Mouse (Mus musculus) ovary, adult 18-20 months (tissue): ENCODE data around the gene Naaladl2.

ENCODE experiments used
- DNase-seq: peaks from one replicate; pipeline ENCODE4 v3.0.0; 2022; ENCODE audit warnings: low spot score, mixed read lengths

Gene Naaladl2

DNA sequence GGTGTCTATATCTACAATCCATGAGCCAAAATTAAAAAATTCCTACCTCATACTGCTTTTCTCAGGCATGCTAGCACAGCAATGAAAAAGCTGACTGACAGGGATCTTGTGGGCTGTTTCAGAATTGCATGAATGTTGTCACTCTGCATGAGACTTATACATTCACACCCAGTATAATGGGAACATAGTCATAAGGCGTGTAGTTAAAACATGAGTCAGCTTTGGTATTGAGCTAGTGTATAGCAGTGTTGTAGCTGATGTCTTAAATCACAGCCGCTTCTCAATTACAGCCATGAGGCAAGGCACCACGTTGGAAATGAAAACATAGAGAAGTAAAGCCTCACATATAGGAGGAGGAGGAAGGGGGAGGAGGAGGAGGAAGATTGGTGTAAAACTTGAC, 473.6 kb downstream of the Naaladl2 start:
- DNase-seq, result no peak

- DNase-seq, result no peak
These were observed 475.8 kb downstream of the Naaladl2 start for GRCm38 (mm10) chr3:24668052-24668916.

DNA sequence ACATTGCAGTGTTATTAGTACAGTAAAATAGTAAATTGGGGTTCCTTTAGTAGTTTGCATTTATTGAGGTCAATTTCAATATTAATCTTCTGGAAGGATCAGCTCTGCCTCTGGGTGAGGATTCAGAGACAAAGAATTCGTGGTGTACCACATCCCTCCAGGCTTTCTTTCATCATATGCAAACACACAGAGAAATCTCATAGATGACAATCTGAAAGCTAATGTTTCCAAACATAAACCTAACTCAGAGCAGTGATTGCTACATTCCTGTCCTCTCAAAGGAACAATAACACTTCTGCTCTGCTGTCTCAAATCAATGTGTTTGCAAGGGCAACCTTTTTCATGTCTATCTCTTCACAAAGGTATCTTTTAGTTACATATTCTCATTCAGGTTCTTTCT, 478.7 kb downstream of the Naaladl2 start:
- no peak for DNase-seq

- DNase-seq, result no peak
These were observed 480.3 kb downstream of the Naaladl2 start for GRCm38 (mm10) chr3:24663749-24664148.

DNA sequence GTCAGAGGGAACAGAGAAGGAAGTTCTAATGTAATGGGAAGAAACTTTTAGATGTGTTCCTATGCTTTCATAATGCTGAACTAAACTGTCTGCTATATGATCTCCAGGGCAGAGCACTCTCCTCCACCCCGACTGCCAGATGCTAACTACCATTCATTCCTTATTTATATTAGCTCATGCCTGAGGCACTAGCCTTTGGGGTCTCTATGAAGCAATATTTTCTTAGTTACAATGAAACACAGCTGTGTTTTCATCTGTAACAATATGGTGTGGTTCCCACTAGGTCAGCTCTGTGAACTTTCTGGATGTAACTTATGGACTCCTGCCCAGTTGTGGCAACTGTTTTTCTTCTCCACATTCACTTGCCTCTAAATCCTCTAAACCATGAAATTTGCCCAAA, 514.0 kb downstream of the Naaladl2 start:
- DNase-seq, result no peak

DNA sequence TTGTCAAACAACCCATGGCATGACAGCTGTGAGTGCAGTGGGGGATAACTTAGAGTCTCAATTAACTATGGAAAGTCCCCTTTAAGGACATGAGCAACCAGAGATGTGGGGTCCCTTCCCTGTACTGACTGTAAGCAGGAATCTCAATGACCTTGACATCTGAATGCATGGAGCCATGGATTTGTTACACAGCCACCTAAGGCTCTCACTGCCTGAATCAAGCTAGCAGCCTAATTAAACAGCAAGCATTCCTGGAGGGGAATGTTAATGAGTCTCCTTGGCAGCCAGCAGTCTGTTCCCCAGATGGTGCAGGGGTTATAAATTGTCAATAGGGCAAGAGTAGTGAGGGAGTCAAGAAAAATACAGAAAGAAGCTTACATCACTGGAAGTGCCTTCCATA, 538.6 kb downstream of the Naaladl2 start:
- DNase-seq, result no peak

- DNase-seq, result no peak
These were observed 539.2 kb downstream of the Naaladl2 start for GRCm38 (mm10) chr3:24604791-24605320.

- DNase-seq, result no peak
These were observed 548.6 kb downstream of the Naaladl2 start for GRCm38 (mm10) chr3:24595447-24595846.

DNA sequence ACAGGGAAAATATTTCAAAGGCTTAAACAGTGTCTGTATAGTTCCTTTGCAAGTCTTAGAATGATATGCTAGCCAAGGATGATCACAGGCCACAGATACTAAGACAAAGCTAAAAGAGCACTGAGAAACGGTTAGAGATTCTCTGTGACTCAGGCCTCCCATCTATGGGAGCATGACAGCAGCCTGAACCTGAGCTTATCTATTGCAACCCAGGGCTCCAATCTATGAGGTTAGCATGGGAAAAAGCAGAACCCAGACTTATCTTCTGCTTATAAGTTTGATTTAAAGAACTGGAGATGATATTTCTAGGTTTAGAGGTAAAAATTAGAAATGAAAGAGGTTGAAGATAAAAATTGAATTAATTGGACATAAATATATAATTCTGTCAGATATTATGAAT, 587.4 kb downstream of the Naaladl2 start:
- DNase-seq, result no peak

DNA sequence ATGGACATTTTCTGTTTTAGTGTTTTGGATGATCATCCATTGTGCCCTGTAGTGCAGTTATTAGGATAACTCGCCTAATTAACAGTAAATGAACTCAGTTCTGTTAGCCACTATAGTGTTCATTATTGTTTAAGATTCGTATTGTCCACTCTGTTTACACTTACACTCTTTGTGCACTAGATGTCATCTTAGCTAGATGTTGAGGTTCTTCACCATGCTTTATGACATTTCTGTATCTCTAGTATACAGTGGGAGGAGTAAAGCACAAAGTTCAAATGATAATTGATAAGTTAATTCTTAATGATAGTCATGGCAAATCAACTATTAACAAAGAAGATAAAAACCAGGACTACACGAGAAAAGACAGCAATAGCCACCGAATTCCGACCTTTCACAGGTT, 590.4 kb downstream of the Naaladl2 start:
- DNase-seq, result no peak

DNA sequence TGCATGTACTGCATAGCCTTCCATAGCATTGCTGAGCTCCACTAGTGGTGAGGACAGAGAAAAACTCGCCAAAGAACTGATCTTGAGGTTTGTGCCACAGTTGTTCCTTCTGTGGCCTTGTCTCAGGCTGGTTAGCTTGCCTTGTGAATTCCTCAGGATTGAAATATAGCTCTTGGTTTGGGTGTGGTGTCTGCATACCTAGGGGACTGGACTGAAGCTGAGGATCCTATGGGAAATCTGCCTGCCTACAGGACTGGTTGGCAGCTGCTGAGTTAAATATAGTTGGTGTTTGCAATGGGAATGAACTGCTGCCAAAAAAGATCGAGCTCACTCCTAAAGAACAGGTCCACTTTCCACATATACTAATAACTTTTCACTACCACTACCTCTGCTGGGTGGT, 591.4 kb downstream of the Naaladl2 start:
- no peak for DNase-seq

GRCm38 (mm10) chr3:24533775-24534458, 610.1 kb downstream of the Naaladl2 start:
- DNase-seq, result no peak

DNA sequence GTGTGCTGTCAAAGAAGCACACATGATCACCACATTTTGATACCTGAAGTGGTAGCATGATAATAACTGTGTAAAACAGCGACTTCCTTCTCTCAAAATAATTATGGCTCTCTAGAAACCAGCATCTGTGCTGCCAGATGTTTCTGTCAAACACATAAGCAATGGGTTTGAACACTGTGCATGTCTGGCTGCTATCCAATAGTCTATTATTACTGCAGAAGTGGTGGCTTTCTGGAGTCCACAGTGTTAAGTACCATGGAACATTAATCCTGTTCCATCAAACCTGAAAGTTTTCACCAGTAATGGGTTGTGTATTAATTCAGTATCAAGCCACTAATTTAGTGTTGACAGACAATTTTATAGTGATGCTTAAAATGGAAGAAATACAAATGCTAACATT, 629.1 kb downstream of the Naaladl2 start:
- DNase-seq, result no peak

- no peak for DNase-seq
These were observed 657.5 kb downstream of the Naaladl2 start for GRCm38 (mm10) chr3:24486456-24487112.

DNA sequence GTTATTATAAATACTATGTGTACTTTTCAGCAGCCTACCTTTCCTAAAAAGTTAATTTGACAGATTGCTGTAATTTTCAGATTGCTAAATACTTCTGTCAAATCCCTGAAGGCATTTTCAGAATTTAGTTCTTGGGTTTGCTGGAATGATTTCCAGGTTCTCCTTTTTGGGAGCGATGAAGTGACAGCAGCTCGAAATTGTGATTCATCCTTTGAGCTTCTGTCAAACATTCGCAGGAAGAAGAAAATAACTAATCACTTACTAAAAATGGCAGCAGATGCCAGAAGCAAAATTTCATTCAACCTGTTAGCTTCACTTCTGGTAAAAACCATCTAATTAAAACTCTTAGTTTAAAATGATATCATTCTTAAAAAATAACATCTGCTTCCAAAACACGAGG, 680.1 kb downstream of the Naaladl2 start:
- no peak for DNase-seq

GRCm38 (mm10) chr3:24440621-24441020, 703.4 kb downstream of the Naaladl2 start:
- no peak for DNase-seq

DNA sequence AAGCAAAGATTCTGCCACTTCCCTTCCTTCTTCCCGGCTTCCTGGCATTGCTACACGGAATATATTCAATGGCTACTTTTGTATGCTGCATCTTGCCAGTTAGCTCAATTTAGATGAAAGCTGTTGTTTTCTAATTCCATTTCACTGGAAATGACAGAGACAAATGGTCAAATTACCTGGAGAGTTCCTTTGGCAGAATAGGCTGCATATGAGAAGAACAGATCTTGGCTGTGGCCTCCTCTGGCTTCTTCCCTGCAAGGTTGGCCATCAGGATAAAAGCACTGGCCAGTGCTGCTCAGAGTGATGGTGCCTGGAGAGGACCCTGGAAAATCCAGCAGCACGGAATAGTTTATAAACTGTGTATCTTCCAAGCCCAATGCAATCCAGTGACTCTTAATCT, 711.3 kb downstream of the Naaladl2 start:
- no peak for DNase-seq

DNA sequence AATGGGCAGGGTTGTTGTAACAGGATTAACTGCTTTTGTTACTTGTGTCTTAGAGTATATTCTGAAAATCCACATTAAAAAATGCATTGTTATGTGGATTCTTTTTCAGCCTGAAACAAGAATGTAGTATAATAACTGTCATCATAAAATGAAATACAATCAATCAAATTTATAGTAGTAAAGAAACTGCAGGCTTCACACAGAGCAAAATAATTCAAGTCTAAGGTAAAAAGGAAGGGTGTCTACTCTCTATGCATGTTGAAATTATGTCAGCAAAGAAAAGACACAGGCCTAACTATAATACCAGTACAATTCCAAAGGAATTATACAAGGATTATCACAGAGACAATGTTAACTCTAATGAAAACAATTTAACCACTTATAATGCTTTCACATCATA, 752.3 kb downstream of the Naaladl2 start:
- no peak for DNase-seq

- no peak for DNase-seq
These were observed 752.8 kb downstream of the Naaladl2 start for GRCm38 (mm10) chr3:24391311-24391710.

DNA sequence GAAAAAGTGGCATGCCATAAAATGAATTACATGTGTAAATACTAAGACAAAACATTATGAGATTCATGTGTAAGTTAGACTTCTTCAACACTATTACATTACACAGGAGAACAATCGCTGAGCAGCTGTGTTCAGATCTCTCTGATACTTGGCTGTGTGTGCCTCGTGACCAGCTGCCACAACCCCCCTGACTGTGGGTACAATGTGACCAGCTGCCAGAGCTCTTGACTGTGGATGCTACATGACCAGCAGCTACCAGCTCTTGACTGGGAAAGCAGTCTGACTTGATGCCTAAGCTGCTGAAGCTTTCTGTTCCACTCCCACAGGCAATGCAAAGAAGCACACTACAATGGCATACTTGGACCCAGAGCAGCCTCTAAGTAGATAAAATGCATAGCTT, 789.1 kb downstream of the Naaladl2 start:
- DNase-seq, result no peak

DNA sequence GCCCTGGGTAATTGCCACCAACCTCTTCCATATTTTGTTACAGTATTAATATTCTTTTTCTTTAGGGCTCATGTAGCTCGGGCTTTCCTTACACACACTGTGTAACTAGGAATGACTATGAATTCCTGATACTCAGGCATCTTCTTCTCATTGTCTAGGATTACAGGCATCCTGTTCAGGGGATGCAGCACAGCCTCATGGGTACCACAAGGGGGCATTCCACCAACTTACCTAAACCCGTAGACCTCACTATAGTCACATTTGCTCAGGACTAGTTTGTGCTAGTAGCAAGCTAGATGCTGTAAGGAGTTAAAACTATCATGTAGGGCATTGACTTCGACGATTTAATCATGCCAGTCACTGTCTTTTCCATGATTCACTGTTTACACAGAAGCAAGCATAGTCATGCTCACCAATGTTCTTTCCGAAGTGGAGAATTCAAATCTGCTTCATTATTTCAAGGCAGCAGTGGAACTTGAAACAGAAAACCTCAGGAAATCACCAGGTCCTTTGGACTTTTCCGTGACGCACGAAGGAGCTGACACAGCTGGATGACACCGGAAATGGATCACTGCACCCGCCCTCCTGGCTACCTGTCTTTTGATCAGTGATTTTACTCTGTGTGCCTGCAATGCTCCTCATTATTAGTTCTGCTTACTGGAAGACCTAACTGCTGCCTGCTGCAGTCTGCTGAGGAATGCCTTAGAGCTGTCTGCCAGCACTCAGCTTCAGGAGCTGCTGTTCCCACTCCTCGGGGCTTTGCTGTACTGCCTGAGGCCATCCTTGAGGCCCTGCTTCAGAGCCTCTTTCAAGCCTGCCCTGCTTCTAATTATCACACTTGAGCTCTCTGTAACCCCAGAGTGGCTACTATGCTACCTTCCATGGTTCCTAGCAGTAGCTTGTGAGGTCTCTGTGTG, 822.3 kb downstream of the Naaladl2 start:
- no peak for DNase-seq
